Mouse (Mus musculus) stomach, postnatal 0 days (tissue): ENCODE measurements around the gene Pcnx2.

ENCODE experiments used
- CTCF ChIP-seq: IDR thresholded peaks from 2 replicates; pipeline ENCODE4 v1.5.1; 2016; ENCODE audit warnings: antibody characterized with exemption, low read depth, mild to moderate bottlenecking, moderate library complexity
- EP300 ChIP-seq: optimal IDR thresholded peaks from 2 replicates; pipeline ENCODE3; 2016; ENCODE audit warnings: antibody characterized with exemption

- TF ChIP-seq CTCF (no peak), EP300 (no peak)
These were observed 116.0 kb downstream of the Pcnx2 start for GRCm38 (mm10) chr8:125782161-125782560.
